Mouse (Mus musculus) forebrain, embryonic 15.5 days (tissue): ENCODE results near the gene Phldb1. TPM values are rescaled to one million over a fixed set of nuclear protein-coding genes. Genes with fewer than 3 reads are reported as not detected.
A peak's percentile ranks its signal among the peaks of the same experiment; 100 is the strongest.
"Not testable (repeated sequence)": the region's sequence is repeated elsewhere in the genome, so short reads cannot be mapped to it uniquely, and the experiment has no call there.

ENCODE experiments used
- ATAC-seq: fragments of 200-750 bp; cut with Nextera tagmentation; replicated peaks from 2 replicates; pipeline ENCODE4 v1.8.0; 2017; ENCODE audit warnings: mild to moderate bottlenecking, moderate TSS enrichment, moderate library complexity
- H3K27ac ChIP-seq: fragments of 300-500 bp; sonication (generic); replicated peaks from 2 replicates; pipeline ENCODE4 v1.5.1; 2015; ENCODE audit warnings: mild to moderate bottlenecking, inconsistent platforms
- H3K27me3 ChIP-seq: fragments of 300-500 bp; sonication (generic); 2 replicates; pipeline ENCODE4 v1.6.1; 2015; ENCODE audit warnings: inconsistent platforms
- H3K36me3 ChIP-seq: fragments of 300-500 bp; sonication (generic); 2 replicates; pipeline ENCODE4 v1.6.1; 2015; ENCODE audit warnings: mild to moderate bottlenecking, inconsistent platforms
- H3K4me1 ChIP-seq: fragments of 300-500 bp; sonication (generic); 2 replicates; pipeline ENCODE4 v1.6.1; 2015; ENCODE audit warnings: inconsistent platforms
- H3K4me2 ChIP-seq: fragments of 300-500 bp; sonication (generic); replicated peaks from 2 replicates; pipeline ENCODE4 v1.6.1; 2015; ENCODE audit warnings: mild to moderate bottlenecking, inconsistent platforms
- H3K4me3 ChIP-seq: fragments of 300-500 bp; sonication (generic); 2 replicates; pipeline ENCODE4 v1.5.1; 2015; ENCODE audit warnings: mild to moderate bottlenecking, inconsistent platforms
- H3K9ac ChIP-seq: fragments of 300-500 bp; sonication (generic); replicated peaks from 2 replicates; pipeline ENCODE4 v1.6.1; 2015; ENCODE audit warnings: mild to moderate bottlenecking, inconsistent platforms
- H3K9me3 ChIP-seq: fragments of 300-500 bp; sonication (generic); 2 replicates; pipeline ENCODE4 v1.6.1; 2016; ENCODE audit warnings: inconsistent platforms
- WGBS: fragments of 180-500 bp; shearing (Covaris S2); methylation state at CpG from one replicate; pipeline ENCODE4 v1.1.7; 2015; ENCODE audit warnings: mixed read lengths; 5-methylcytosine and 5-hydroxymethylcytosine counted together
- polyA plus RNA-seq: library from polyadenylated mRNA; unstranded; fragments of >200 nt; fragmentation: Nextera tagmentation; extraction: Ambion mirVana; gene quantifications from 2 replicates; pipeline ENCODE4 v1.2.1, GENCODE M21; 2015

Phldb1 gene
- 46.4 and 50.0 TPM in 2 replicates for polyA plus RNA-seq

GRCm38 (mm10) chr9:44734524-44735494 is at the start of gene Phldb1:
Gene Phldb1, minus strand, starts transcription at chr9:44735198.
- Histone ChIP-seq H3K9me3 (no peaks in the 10 kb centered on the region), H3K36me3 (no peaks in the 10 kb centered on the region), H3K27me3 (no peaks in the 10 kb centered on the region), H3K27ac (no peak within 1 kb of the TSS), H3K4me3 (peak within 1 kb of the TSS; percentile 60), H3K4me2 (peak within 1 kb of the TSS; percentile 100), H3K9ac (peak within 1 kb of the TSS; percentile 68), H3K4me1 (peaks cover 21% of the 10 kb centered on the region)
- under 1% methylated on average over 47 of the region's 47 CpGs for WGBS
- ATAC-seq: peak; percentile 79

GRCm38 (mm10) chr9:44772750-44773651 is 38.0 kb upstream of the Phldb1 start:
- no peaks in the 10 kb centered on the region for H3K9me3 ChIP-seq
- under 1% methylated on average over 41 of the region's 41 CpGs for WGBS
- H3K4me1 ChIP-seq: peaks cover 21% of the 10 kb centered on the region
- no peaks in the 10 kb centered on the region for H3K27me3 ChIP-seq
- peak overlapping the region; percentile 75 for H3K9ac ChIP-seq
- peak overlapping the region; percentile 80 for H3K27ac ChIP-seq
- H3K36me3 ChIP-seq: peaks cover 5% of the 10 kb centered on the region; the same call in 1 of the 2 replicates
- peak overlapping the region; percentile 78 for H3K4me3 ChIP-seq
- peak; percentile 99 for ATAC-seq
- peak overlapping the region; percentile 86 for H3K4me2 ChIP-seq

DNA sequence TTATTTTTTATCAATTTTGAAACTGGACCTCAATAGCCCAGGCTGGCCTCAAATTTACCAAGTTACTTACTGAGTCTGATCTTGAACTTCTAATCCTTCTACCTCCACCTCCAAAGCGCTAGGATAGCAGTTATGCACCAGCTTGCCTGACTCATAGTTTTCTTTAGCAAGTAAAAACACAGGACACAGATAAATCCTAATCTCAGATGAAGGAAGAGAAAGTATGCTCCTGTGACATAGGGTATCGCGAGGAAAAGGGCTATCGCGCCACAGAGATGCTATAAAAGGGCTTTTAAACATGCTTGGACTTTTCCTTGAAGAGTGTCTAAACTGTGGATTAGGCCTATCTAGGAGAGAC is 37.4 kb upstream of the Phldb1 start:
- H3K9ac ChIP-seq: no peak overlapping the region
- 30% methylated on average over 5 of the region's 5 CpGs for WGBS
- no peaks in the 10 kb centered on the region for H3K9me3 ChIP-seq
- no peak overlapping the region for H3K4me2 ChIP-seq
- H3K4me3 ChIP-seq: peak overlapping the region; percentile 78
- peak overlapping the region; percentile 80 for H3K27ac ChIP-seq
- H3K36me3 ChIP-seq: peaks cover 5% of the 10 kb centered on the region; the same call in 1 of the 2 replicates
- H3K27me3 ChIP-seq: no peaks in the 10 kb centered on the region
- peaks cover 21% of the 10 kb centered on the region for H3K4me1 ChIP-seq
- no peak for ATAC-seq

- ATAC-seq: no peak
These were observed 36.4 kb upstream of the Phldb1 start for GRCm38 (mm10) chr9:44771376-44771775.

DNA sequence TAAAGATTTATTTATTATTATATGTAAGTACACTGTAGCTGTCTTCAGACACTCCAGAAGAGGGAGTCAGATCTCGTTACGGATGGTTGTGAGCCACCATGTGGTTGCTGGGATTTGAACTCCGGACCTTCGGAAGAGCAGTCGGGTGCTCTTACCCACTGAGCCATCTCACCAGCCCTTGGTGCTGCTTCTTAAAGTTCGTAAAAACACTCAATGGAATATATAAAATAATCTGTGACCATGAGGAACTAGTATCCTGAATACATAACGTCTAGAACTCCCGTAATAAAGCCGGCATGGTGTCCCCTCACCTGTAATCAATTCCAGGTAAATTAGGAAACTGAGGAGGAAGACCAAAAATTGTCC is 33.0 kb upstream of the Phldb1 start:
- H3K9me3 ChIP-seq, H3K27me3 ChIP-seq, ATAC-seq, H3K36me3 ChIP-seq: not testable (repeated sequence)
- Histone ChIP-seq H3K4me3 (peak overlapping the region; percentile 97), H3K4me1 (peaks cover 22% of the 10 kb centered on the region), H3K9ac (peak overlapping the region; percentile 8; the same call in 1 of the 2 replicates), H3K4me2 (peak overlapping the region; percentile 58), H3K27ac (peak overlapping the region; percentile 94)
- 37% methylated on average over 9 of the region's 9 CpGs for WGBS

More at GRCm38 (mm10) chr9:44771376-44771775, 36.4 kb upstream of the Phldb1 start:
- no peak overlapping the region for H3K4me3 ChIP-seq
- WGBS: 93% methylated on average over 5 of the region's 5 CpGs
- H3K4me1 ChIP-seq: peaks cover 27% of the 10 kb centered on the region
- no peak overlapping the region for H3K27ac ChIP-seq
- no peaks in the 10 kb centered on the region for H3K9me3 ChIP-seq
- H3K36me3 ChIP-seq: peaks cover 5% of the 10 kb centered on the region; the same call in 1 of the 2 replicates
- no peak overlapping the region for H3K9ac ChIP-seq
- no peaks in the 10 kb centered on the region for H3K27me3 ChIP-seq
- H3K4me2 ChIP-seq: no peak overlapping the region

- no peaks in the 10 kb centered on the region for H3K27me3 ChIP-seq
- peak within 1 kb of the TSS; percentile 97 for H3K4me3 ChIP-seq
- peak; percentile 92 for ATAC-seq
- H3K9me3 ChIP-seq: no peaks in the 10 kb centered on the region
- WGBS: under 1% methylated on average over 72 of the region's 82 CpGs
- peak within 1 kb of the TSS; percentile 85 for H3K9ac ChIP-seq
- H3K36me3 ChIP-seq: no peaks in the 10 kb centered on the region
- peak within 1 kb of the TSS; percentile 94 for H3K27ac ChIP-seq
- H3K4me1 ChIP-seq: peaks cover 22% of the 10 kb centered on the region
- H3K4me2 ChIP-seq: peak within 1 kb of the TSS; percentile 58
These were observed 32.4 kb upstream of the Phldb1 start, which contains the start of the genes Arcn1 and Ift46 for GRCm38 (mm10) chr9:44767101-44768028. Gene Arcn1, minus strand, starts transcription at chr9:44767845. Gene Ift46, plus strand, starts transcription at chr9:44767908.

DNA sequence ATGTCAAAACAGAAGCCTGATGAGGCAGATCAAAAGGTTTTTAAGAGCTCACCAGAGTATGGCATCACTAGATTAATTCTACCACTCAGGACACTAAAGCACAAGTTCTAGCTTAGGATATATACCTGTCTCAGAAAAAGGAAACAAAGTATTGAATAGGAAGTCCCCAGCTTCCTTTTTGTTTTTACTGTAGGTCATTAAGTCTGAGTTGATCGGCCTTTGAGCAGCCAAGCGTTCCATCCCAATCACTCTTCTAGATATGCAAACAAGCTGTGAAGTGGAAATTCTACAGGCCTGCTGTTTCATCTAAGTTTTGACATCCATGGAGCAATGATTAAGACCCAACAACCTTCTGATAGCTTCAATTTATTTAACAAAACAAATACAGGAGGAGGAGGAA is 25.9 kb upstream of the Phldb1 start:
- no peak for ATAC-seq
- Histone ChIP-seq H3K9ac (no peak overlapping the region), H3K27me3 (no peaks in the 10 kb centered on the region), H3K4me3 (no peak overlapping the region), H3K4me2 (no peak overlapping the region), H3K9me3 (no peaks in the 10 kb centered on the region), H3K27ac (no peak overlapping the region), H3K4me1 (peaks cover 21% of the 10 kb centered on the region), H3K36me3 (peaks cover 28% of the 10 kb centered on the region)
- 88% methylated on average over 2 of the region's 2 CpGs for WGBS

DNA sequence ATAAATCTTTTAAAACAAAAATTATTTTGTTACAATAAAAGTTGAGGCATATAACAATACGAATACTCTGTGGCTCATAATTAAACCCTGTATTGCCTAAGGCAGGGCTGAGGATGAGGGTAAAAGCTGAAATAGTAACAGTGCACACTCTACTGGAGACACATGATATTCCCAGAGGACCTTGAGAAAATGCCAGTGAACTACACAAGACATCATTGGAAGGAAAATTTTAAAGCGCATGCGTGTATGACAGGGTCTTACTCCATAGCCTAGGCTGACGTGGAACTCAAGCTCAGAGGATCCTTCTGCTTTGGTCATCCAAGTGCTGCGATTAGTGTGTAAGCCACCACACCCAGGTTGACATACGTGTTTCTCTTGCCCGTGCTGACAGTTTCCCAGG is 13.5 kb upstream of the Phldb1 start:
- ATAC-seq: no peak
- peaks cover 84% of the 10 kb centered on the region for H3K36me3 ChIP-seq

GRCm38 (mm10) chr9:44747341-44747740 is 12.3 kb upstream of the Phldb1 start:
- no peaks in the 10 kb centered on the region for H3K4me1 ChIP-seq
- ATAC-seq: no peak
- no peaks in the 10 kb centered on the region for H3K27me3 ChIP-seq
- H3K4me2 ChIP-seq: no peak overlapping the region
- WGBS: 91% methylated on average over 3 of the region's 3 CpGs
- H3K9ac ChIP-seq: no peak overlapping the region
- H3K36me3 ChIP-seq: peaks cover 91% of the 10 kb centered on the region
- no peaks in the 10 kb centered on the region for H3K9me3 ChIP-seq
- H3K4me3 ChIP-seq: no peak overlapping the region
- no peak overlapping the region for H3K27ac ChIP-seq

More for the DNA sequence above, 13.5 kb upstream of the Phldb1 start:
- H3K9me3 ChIP-seq: no peaks in the 10 kb centered on the region
- 93% methylated on average over 7 of the region's 7 CpGs for WGBS
- H3K27ac ChIP-seq: no peak overlapping the region
- no peak overlapping the region for H3K4me3 ChIP-seq
- H3K4me2 ChIP-seq: no peak overlapping the region
- no peaks in the 10 kb centered on the region for H3K27me3 ChIP-seq
- H3K4me1 ChIP-seq: no peaks in the 10 kb centered on the region
- no peak overlapping the region for H3K9ac ChIP-seq

DNA sequence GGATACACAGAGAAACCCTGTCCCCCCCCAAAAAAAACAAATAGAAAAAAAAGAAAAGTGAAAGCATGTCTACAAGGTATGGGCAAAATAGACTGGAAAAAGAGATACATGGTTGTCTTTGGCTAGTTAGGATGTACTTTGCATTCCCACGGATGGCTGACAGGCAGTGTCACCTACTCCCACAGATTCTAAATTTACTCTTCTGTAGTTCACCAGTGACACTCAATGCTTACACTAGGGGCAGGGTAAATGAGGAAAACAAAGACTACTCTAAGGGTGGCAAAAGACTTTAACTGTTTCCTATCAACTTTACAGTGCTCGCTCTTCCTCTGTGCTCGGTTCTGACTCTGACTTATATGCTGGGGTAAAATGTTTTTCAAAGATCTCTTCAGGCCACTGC is 11.7 kb upstream of the Phldb1 start:
- H3K4me1 ChIP-seq: no peaks in the 10 kb centered on the region
- no peak overlapping the region for H3K9ac ChIP-seq
- no peak for ATAC-seq
- H3K4me2 ChIP-seq: no peak overlapping the region
- no peaks in the 10 kb centered on the region for H3K9me3 ChIP-seq
- peaks cover 85% of the 10 kb centered on the region for H3K36me3 ChIP-seq
- WGBS: 94% methylated on average over 3 of the region's 3 CpGs
- H3K4me3 ChIP-seq: no peak overlapping the region
- H3K27ac ChIP-seq: no peak overlapping the region
- H3K27me3 ChIP-seq: no peaks in the 10 kb centered on the region

DNA sequence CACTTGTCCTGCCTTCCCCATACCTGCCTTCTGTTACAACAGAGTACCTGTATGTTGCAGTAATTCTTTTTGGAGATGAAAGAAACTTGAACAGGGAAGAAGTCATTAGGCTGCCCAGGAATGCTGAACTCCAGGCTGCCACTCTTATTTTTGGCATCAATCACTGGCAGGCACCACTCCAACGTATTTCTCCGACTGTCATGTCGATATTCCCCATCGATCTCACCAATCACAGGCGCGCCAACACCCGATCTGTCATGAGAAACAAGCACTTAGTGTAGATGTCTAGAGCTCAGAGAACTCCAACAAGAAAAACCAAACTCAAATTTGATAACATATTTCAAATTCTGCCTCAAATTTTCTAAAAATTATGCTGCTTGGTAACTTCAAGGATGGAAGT is 10.4 kb upstream of the Phldb1 start:
- H3K4me3 ChIP-seq: no peak overlapping the region
- H3K36me3 ChIP-seq: peaks cover 73% of the 10 kb centered on the region
- H3K27me3 ChIP-seq: no peaks in the 10 kb centered on the region
- 80% methylated on average over 7 of the region's 7 CpGs for WGBS
- no peak overlapping the region for H3K9ac ChIP-seq
- no peak overlapping the region for H3K27ac ChIP-seq
- ATAC-seq: no peak
- H3K4me1 ChIP-seq: no peaks in the 10 kb centered on the region
- H3K9me3 ChIP-seq: no peaks in the 10 kb centered on the region
- no peak overlapping the region for H3K4me2 ChIP-seq
